Mouse (Mus musculus): ENCODE data around the gene Eif3a. TPM values are rescaled to one million over a fixed set of nuclear protein-coding genes. Genes with fewer than 3 reads are reported as not detected.
A peak's percentile ranks its signal among the peaks of the same experiment; 100 is the strongest.

The Eif3a gene
- polyA plus RNA-seq, 1 experiment, result 454 TPM

GRCm38 (mm10) chr19:60811098-60812035 lies 20.9 kb upstream of the Eif3a start, which contains the start of gene Fam45a:
Gene Fam45a (plus strand): TSS chr19:60811585.
- no peaks in the 10 kb centered on the region for H3K4me1 ChIP-seq (ENCODE audit: control insufficient read depth, insufficient read depth, low read length)

GRCm38 (mm10) chr19:60809927-60810326 lies 19.5 kb upstream of the Eif3a start:
- H3K4me1 ChIP-seq (ENCODE audit: control insufficient read depth, insufficient read depth, low read length), result no peaks in the 10 kb centered on the region
- no peak overlapping the region for H3K9ac ChIP-seq (ENCODE audit: low read depth, poor library complexity, severe bottlenecking)
- no peak for TF ChIP-seq POLR2A (IDR thresholded peaks at IDR 0.05; ENCODE audit: insufficient read depth, low read length)
- no peak for TF ChIP-seq CTCF (IDR thresholded peaks at IDR 0.05; ENCODE audit: low read depth, low read length)
- no peak for TF ChIP-seq EP300 (IDR thresholded peaks at IDR 0.05; ENCODE audit: insufficient read depth, low read depth, low read length)
- H3K9me3 ChIP-seq (replicated peaks; ENCODE audit: control insufficient read depth, insufficient read depth, low read length, poor library complexity, severe bottlenecking), result no peaks in the 10 kb centered on the region
- no peak overlapping the region for H3K4me3 ChIP-seq (ENCODE audit: low read depth, low read length)
- H3K36me3 ChIP-seq (ENCODE audit: control insufficient read depth, insufficient read depth, low read length, poor library complexity, severe bottlenecking), result peaks cover 3% of the 10 kb centered on the region; the same call in 1 of the 2 replicates
- no peak overlapping the region for H3K27ac ChIP-seq (ENCODE audit: insufficient read depth, low read length)
- no peaks in the 10 kb centered on the region for H3K27me3 ChIP-seq (ENCODE audit: control insufficient read depth, insufficient read depth, low read length, poor library complexity, severe bottlenecking)

More at GRCm38 (mm10) chr19:60811098-60812035, 20.9 kb upstream of the Eif3a start, which contains the start of gene Fam45a:
- Histone ChIP-seq H3K9me3 (replicated peaks; ENCODE audit: control insufficient read depth, insufficient read depth, low read length, poor library complexity, severe bottlenecking) (no peaks in the 10 kb centered on the region), H3K36me3 (ENCODE audit: control insufficient read depth, insufficient read depth, low read length, poor library complexity, severe bottlenecking) (peaks cover 10% of the 10 kb centered on the region), H3K9ac (ENCODE audit: low read depth, poor library complexity, severe bottlenecking) (peak within 1 kb of the TSS; percentile 74), H3K27ac (ENCODE audit: insufficient read depth, low read length) (peak within 1 kb of the TSS; percentile 68), H3K4me3 (ENCODE audit: low read depth, low read length) (peak within 1 kb of the TSS; percentile 86), H3K27me3 (ENCODE audit: control insufficient read depth, insufficient read depth, low read length, poor library complexity, severe bottlenecking) (no peaks in the 10 kb centered on the region)
- TF ChIP-seq CTCF (IDR thresholded peaks at IDR 0.05; ENCODE audit: low read depth, low read length), result peak; percentile 57
- no peak for TF ChIP-seq EP300 (IDR thresholded peaks at IDR 0.05; ENCODE audit: insufficient read depth, low read depth, low read length)
- peak; percentile 51 for TF ChIP-seq POLR2A (IDR thresholded peaks at IDR 0.05; ENCODE audit: insufficient read depth, low read length)

GRCm38 (mm10) chr19:60804903-60805302 lies 14.4 kb upstream of the Eif3a start:
- TF ChIP-seq CTCF (IDR thresholded peaks at IDR 0.05; ENCODE audit: low read depth, low read length) (no peak), EP300 (IDR thresholded peaks at IDR 0.05; ENCODE audit: insufficient read depth, low read depth, low read length) (no peak), POLR2A (IDR thresholded peaks at IDR 0.05; ENCODE audit: insufficient read depth, low read length) (no peak)

GRCm38 (mm10) chr19:60799867-60800569 lies 9.6 kb upstream of the Eif3a start:
- Histone ChIP-seq H3K9ac (ENCODE audit: low read depth, poor library complexity, severe bottlenecking) (no peak overlapping the region), H3K27ac (ENCODE audit: insufficient read depth, low read length) (no peak overlapping the region), H3K27me3 (ENCODE audit: control insufficient read depth, insufficient read depth, low read length, poor library complexity, severe bottlenecking) (no peaks in the 10 kb centered on the region), H3K4me3 (ENCODE audit: low read depth, low read length) (no peak overlapping the region), H3K36me3 (ENCODE audit: control insufficient read depth, insufficient read depth, low read length, poor library complexity, severe bottlenecking) (no peaks in the 10 kb centered on the region), H3K9me3 (replicated peaks; ENCODE audit: control insufficient read depth, insufficient read depth, low read length, poor library complexity, severe bottlenecking) (no peaks in the 10 kb centered on the region), H3K4me1 (ENCODE audit: control insufficient read depth, insufficient read depth, low read length) (no peaks in the 10 kb centered on the region)
- TF ChIP-seq POLR2A (IDR thresholded peaks at IDR 0.05; ENCODE audit: insufficient read depth, low read length) (no peak), CTCF (IDR thresholded peaks at IDR 0.05; ENCODE audit: low read depth, low read length) (no peak), EP300 (IDR thresholded peaks at IDR 0.05; ENCODE audit: insufficient read depth, low read depth, low read length) (no peak)

More at GRCm38 (mm10) chr19:60804903-60805302, 14.4 kb upstream of the Eif3a start:
- H3K27ac ChIP-seq (ENCODE audit: insufficient read depth, low read length), result no peak overlapping the region
- no peaks in the 10 kb centered on the region for H3K36me3 ChIP-seq (ENCODE audit: control insufficient read depth, insufficient read depth, low read length, poor library complexity, severe bottlenecking)
- H3K4me3 ChIP-seq (ENCODE audit: low read depth, low read length), result no peak overlapping the region
- no peak overlapping the region for H3K9ac ChIP-seq (ENCODE audit: low read depth, poor library complexity, severe bottlenecking)
- no peaks in the 10 kb centered on the region for H3K9me3 ChIP-seq (replicated peaks; ENCODE audit: control insufficient read depth, insufficient read depth, low read length, poor library complexity, severe bottlenecking)
- no peaks in the 10 kb centered on the region for H3K4me1 ChIP-seq (ENCODE audit: control insufficient read depth, insufficient read depth, low read length)
- H3K27me3 ChIP-seq (ENCODE audit: control insufficient read depth, insufficient read depth, low read length, poor library complexity, severe bottlenecking), result no peaks in the 10 kb centered on the region

GRCm38 (mm10) chr19:60797415-60797814 lies 7.0 kb upstream of the Eif3a start:
- Histone ChIP-seq H3K27ac (ENCODE audit: insufficient read depth, low read length) (no peak overlapping the region), H3K27me3 (ENCODE audit: control insufficient read depth, insufficient read depth, low read length, poor library complexity, severe bottlenecking) (no peaks in the 10 kb centered on the region), H3K9me3 (replicated peaks; ENCODE audit: control insufficient read depth, insufficient read depth, low read length, poor library complexity, severe bottlenecking) (no peaks in the 10 kb centered on the region), H3K4me3 (ENCODE audit: low read depth, low read length) (no peak overlapping the region), H3K9ac (ENCODE audit: low read depth, poor library complexity, severe bottlenecking) (no peak overlapping the region), H3K4me1 (ENCODE audit: control insufficient read depth, insufficient read depth, low read length) (no peaks in the 10 kb centered on the region), H3K36me3 (ENCODE audit: control insufficient read depth, insufficient read depth, low read length, poor library complexity, severe bottlenecking) (no peaks in the 10 kb centered on the region)
- no peak for TF ChIP-seq CTCF (IDR thresholded peaks at IDR 0.05; ENCODE audit: low read depth, low read length)
- TF ChIP-seq POLR2A (IDR thresholded peaks at IDR 0.05; ENCODE audit: insufficient read depth, low read length), result no peak
- TF ChIP-seq EP300 (IDR thresholded peaks at IDR 0.05; ENCODE audit: insufficient read depth, low read depth, low read length), result no peak
